Mouse (Mus musculus): ENCODE measurements at regions not wholly inside any gene's neighbourhood (a gene's known extent, or its start where the extent isn't known, plus 50 kb on each side); places are given as distances from the start of the nearest gene placed in this dataset.

GRCm38 (mm10) chr4:105958331-105958730, 168.7 kb downstream of the Gm12728 start:
- ATAC-seq (replicated peaks; ENCODE audit: low FRiP score, low TSS enrichment, poor library complexity, severe bottlenecking), result no peak

- ATAC-seq (replicated peaks; ENCODE audit: low FRiP score, low TSS enrichment, poor library complexity, severe bottlenecking), result no peak
Measured at GRCm38 (mm10) chr4:105961686-105962360, 172.2 kb downstream of the Gm12728 start.

- ATAC-seq (replicated peaks; ENCODE audit: low FRiP score, low TSS enrichment, poor library complexity, severe bottlenecking), result no peak
Measured at GRCm38 (mm10) chr4:105962542-105962941, 172.9 kb downstream of the Gm12728 start.

GRCm38 (mm10) chr4:105968324-105968723, 178.7 kb downstream of the Gm12728 start:
- ATAC-seq (replicated peaks; ENCODE audit: low FRiP score, low TSS enrichment, poor library complexity, severe bottlenecking), result no peak

GRCm38 (mm10) chr4:105969628-105970027, 180.0 kb downstream of the Gm12728 start:
- ATAC-seq (replicated peaks; ENCODE audit: low FRiP score, low TSS enrichment, poor library complexity, severe bottlenecking), result no peak

GRCm38 (mm10) chr4:105970056-105970455, 180.4 kb downstream of the Gm12728 start:
- ATAC-seq (replicated peaks; ENCODE audit: low FRiP score, low TSS enrichment, poor library complexity, severe bottlenecking), result no peak

GRCm38 (mm10) chr4:105972736-105973135, 183.1 kb downstream of the Gm12728 start:
- ATAC-seq (replicated peaks; ENCODE audit: low FRiP score, low TSS enrichment, poor library complexity, severe bottlenecking), result no peak

- no peak for ATAC-seq (replicated peaks; ENCODE audit: low FRiP score, low TSS enrichment, poor library complexity, severe bottlenecking)
Measured at GRCm38 (mm10) chr4:105973769-105974397, 184.2 kb downstream of the Gm12728 start.

GRCm38 (mm10) chr4:105974948-105975347, 185.3 kb downstream of the Gm12728 start:
- ATAC-seq (replicated peaks; ENCODE audit: low FRiP score, low TSS enrichment, poor library complexity, severe bottlenecking), result no peak

- ATAC-seq (replicated peaks; ENCODE audit: low FRiP score, low TSS enrichment, poor library complexity, severe bottlenecking), result no peak
Measured at GRCm38 (mm10) chr4:105979048-105979447, 189.4 kb downstream of the Gm12728 start.

GRCm38 (mm10) chr4:105983018-105983417, 193.3 kb downstream of the Gm12728 start:
- ATAC-seq (replicated peaks; ENCODE audit: low FRiP score, low TSS enrichment, poor library complexity, severe bottlenecking), result no peak

GRCm38 (mm10) chr4:105987963-105988602, 198.4 kb downstream of the Gm12728 start:
- no peak for ATAC-seq (replicated peaks; ENCODE audit: low FRiP score, low TSS enrichment, poor library complexity, severe bottlenecking)

- no peak for ATAC-seq (replicated peaks; ENCODE audit: low FRiP score, low TSS enrichment, poor library complexity, severe bottlenecking)
Measured at GRCm38 (mm10) chr4:105992581-105993127, 203.0 kb downstream of the Gm12728 start.

- no peak for ATAC-seq (replicated peaks; ENCODE audit: low FRiP score, low TSS enrichment, poor library complexity, severe bottlenecking)
Measured at GRCm38 (mm10) chr4:105994390-105994798, 204.7 kb downstream of the Gm12728 start.

- ATAC-seq (replicated peaks; ENCODE audit: low FRiP score, low TSS enrichment, poor library complexity, severe bottlenecking), result no peak
Measured at GRCm38 (mm10) chr4:105996060-105996459, 206.4 kb downstream of the Gm12728 start.

- ATAC-seq (replicated peaks; ENCODE audit: low FRiP score, low TSS enrichment, poor library complexity, severe bottlenecking), result no peak
Measured at GRCm38 (mm10) chr4:105996893-105997630, 207.4 kb downstream of the Gm12728 start.

- no peak for ATAC-seq (replicated peaks; ENCODE audit: low FRiP score, low TSS enrichment, poor library complexity, severe bottlenecking)
Measured at GRCm38 (mm10) chr4:106002516-106002915, 212.8 kb downstream of the Gm12728 start.

- ATAC-seq (replicated peaks; ENCODE audit: low FRiP score, low TSS enrichment, poor library complexity, severe bottlenecking), result no peak
Measured at GRCm38 (mm10) chr4:106005936-106006335, 216.3 kb downstream of the Gm12728 start.

- ATAC-seq (replicated peaks; ENCODE audit: low FRiP score, low TSS enrichment, poor library complexity, severe bottlenecking), result no peak
Measured at GRCm38 (mm10) chr4:106007334-106008190, 217.9 kb downstream of the Gm12728 start.

Data from megakaryocyte-erythroid progenitor cell, adult 5-6 weeks (primary cell).